ENCODE assay signal across 23 mouse cellular contexts in the genomic region with DNA sequence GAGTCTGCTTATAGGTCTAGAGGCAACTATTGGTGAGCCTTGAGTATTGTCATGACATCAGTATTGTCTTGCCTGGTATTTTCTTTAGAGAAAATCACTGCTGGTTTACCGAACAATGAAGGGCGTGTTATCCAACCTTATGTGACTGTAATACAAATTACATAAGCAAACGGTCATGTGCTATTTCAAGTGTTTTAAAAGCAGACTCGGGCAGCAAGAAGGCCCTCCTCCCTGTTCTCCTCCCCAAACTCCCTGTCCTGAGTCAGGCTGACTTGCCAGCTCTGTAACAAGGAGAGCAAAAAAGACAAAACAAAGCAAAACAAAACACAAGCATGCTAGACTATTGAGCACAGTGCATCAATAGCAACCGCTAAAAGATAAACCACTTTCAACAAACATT. TPM values are rescaled to one million over a fixed set of nuclear protein-coding genes. Genes with fewer than 3 reads are reported as not detected.
DNase-seq lines count a peak whose midpoint lies in the region; ATAC-seq and TF ChIP-seq lines count a peak whose summit lies in the region.
"Had no signal": no experiment of that assay in that cellular context is flagged by ENCODE, and none has a peak within 500 bp of the region (broad histone marks: within the 10 kb centered on the region; RNA-seq: fewer than 3 reads in every experiment).

No protein-coding gene starts in this region.

- peaks cover 28% of the 10 kb centered on the region for H3K36me3 ChIP-seq in heart, embryonic 13.5 days
- peaks cover 25% of the 10 kb centered on the region for H3K36me3 ChIP-seq in heart, embryonic 12.5 days
- H3K36me3 ChIP-seq in stomach, embryonic 15.5 days: peaks cover 23% of the 10 kb centered on the region

- peaks cover 38% of the 10 kb centered on the region for H3K4me1 ChIP-seq in heart, embryonic 13.5 days
- peaks cover 15% of the 10 kb centered on the region for H3K4me1 ChIP-seq in heart, embryonic 12.5 days (replicated peaks)
- peaks cover 9% of the 10 kb centered on the region; the same call in 1 of the 2 replicates for H3K4me1 ChIP-seq in lung, adult 2 months (ENCODE audit: control insufficient read depth, insufficient read depth, low read length)
- H3K4me1 ChIP-seq in stomach, embryonic 15.5 days: peaks cover 10% of the 10 kb centered on the region

- H3K27me3 ChIP-seq in heart, embryonic 13.5 days (replicated peaks): no peaks in the 10 kb centered on the region
- no peaks in the 10 kb centered on the region for H3K27me3 ChIP-seq in heart, embryonic 12.5 days (replicated peaks)
- H3K27me3 ChIP-seq in stomach, embryonic 15.5 days (replicated peaks): no peaks in the 10 kb centered on the region
- H3K27me3 ChIP-seq: limb, embryonic 12.5 days had no signal

- H3K9me3 ChIP-seq in heart, embryonic 13.5 days: peaks cover 15% of the 10 kb centered on the region
- peaks cover 11% of the 10 kb centered on the region for H3K9me3 ChIP-seq in heart, embryonic 12.5 days (replicated peaks)
- 0 out of 2 replicates have a peak, but pooled peaks cover 5% of the 10 kb centered on the region for H3K9me3 ChIP-seq in stomach, embryonic 15.5 days

- TF ChIP-seq CTCF in lung, adult 2 months (IDR thresholded peaks at IDR 0.05; ENCODE audit: insufficient read depth, low read length): no peak

- H3K9ac ChIP-seq in heart, embryonic 13.5 days: no peak overlapping the region
- no peak overlapping the region for H3K9ac ChIP-seq in heart, embryonic 12.5 days
- no peak overlapping the region for H3K9ac ChIP-seq in stomach, embryonic 15.5 days
- H3K9ac ChIP-seq: limb, embryonic 12.5 days; liver, embryonic 14.5 days had no signal

- H3K4me2 ChIP-seq in heart, embryonic 13.5 days: no peak overlapping the region
- H3K4me2 ChIP-seq in heart, embryonic 12.5 days: no peak overlapping the region
- no peak overlapping the region for H3K4me2 ChIP-seq in stomach, embryonic 15.5 days
- H3K4me2 ChIP-seq: limb, embryonic 12.5 days had no signal

- H3K27ac ChIP-seq in heart, embryonic 13.5 days (replicated peaks): peak overlapping the region; percentile 47; the same call in 1 of the 2 replicates
- no peak overlapping the region for H3K27ac ChIP-seq in heart, embryonic 12.5 days (ENCODE audit: poor library complexity, severe bottlenecking)
- peak overlapping the region; percentile 41; the same call in 1 of the 2 replicates for H3K27ac ChIP-seq in stomach, embryonic 15.5 days
- H3K27ac ChIP-seq: gastrocnemius, adult 2 months; limb, embryonic 12.5 days; liver, embryonic 14.5 days; midbrain, embryonic 10.5 days had no signal

- H3K4me3 ChIP-seq in heart, embryonic 13.5 days: no peak overlapping the region
- no peak overlapping the region for H3K4me3 ChIP-seq in heart, embryonic 12.5 days
- H3K4me3 ChIP-seq in lung, adult 2 months (replicated peaks; ENCODE audit: extremely low read depth, low read depth, low read length): no peak overlapping the region
- H3K4me3 ChIP-seq in stomach, embryonic 15.5 days (replicated peaks): no peak overlapping the region
- H3K4me3 ChIP-seq: gastrocnemius, adult 2 months; limb, embryonic 12.5 days; midbrain, embryonic 10.5 days had no signal

- TF ChIP-seq POLR2A in lung, adult 2 months (IDR thresholded peaks at IDR 0.05; ENCODE audit: borderline replicate concordance, extremely low read depth, low read depth, low read length): no peak

- no peak for ATAC-seq in heart, embryonic 13.5 days (ENCODE audit: extremely low read depth, insufficient number of reproducible peaks, low FRiP score, low TSS enrichment)
- no peak for ATAC-seq in heart, embryonic 12.5 days (ENCODE audit: insufficient number of reproducible peaks, low FRiP score)
- ATAC-seq in stomach, embryonic 15.5 days (ENCODE audit: insufficient read depth, low FRiP score, low read depth): no peak
- ATAC-seq: forebrain, embryonic 16.5 days had no signal

- DNase-seq in lung, adult 2 months: peak; percentile 14
- no peak for DNase-seq in lung, postnatal 10 days
- peak; percentile 9 for DNase-seq in brain, adult 2 months (ENCODE audit: low read depth, low spot score)
- DNase-seq in layer of hippocampus, adult 11-12 months (ENCODE audit: low spot score): no peak
- DNase-seq in adrenal gland, adult 18-20 months (ENCODE audit: low spot score in 2 of 2): no peak
- DNase-seq: adrenal gland, postnatal 14 days; cerebellum, adult 9-11 months; embryo, embryonic 11 days; gastrocnemius, adult 2 months; heart, postnatal 14 days; kidney, adult 8-10 months; spleen, adult 18-20 months had no signal

- whole genome bisulfite sequencing in heart, embryonic 13.5 days: 78% methylated on average over 5 of the region's 5 CpGs
- 80% methylated on average over 5 of the region's 5 CpGs for WGBS in heart, embryonic 12.5 days
- WGBS in lung, adult 2 months: 30% methylated on average over 5 of the region's 5 CpGs
- WGBS in stomach, embryonic 15.5 days: 69% methylated on average over 5 of the region's 5 CpGs

RNA-seq across cellular contexts. Expression of a gene that starts 1.3 kb away (rescaled TPM):
- 38.6 and 40.8 TPM in 2 replicates for polyA plus RNA-seq in heart, embryonic 13.5 days (2015; fragmentation: Nextera tagmentation; extraction: Ambion mirVana)
- 41.8 and 42.2 TPM in 2 replicates for polyA plus RNA-seq in heart, embryonic 12.5 days (2016; fragmentation: Nextera tagmentation; extraction: Ambion mirVana)
- polyA plus RNA-seq in lung, adult 2 months (2012; rRNA removed): 6.3 and 8.2 TPM in 2 replicates
- 60.8 TPM in 2 replicates for polyA plus RNA-seq in stomach, embryonic 15.5 days (2015; fragmentation: Nextera tagmentation; extraction: Ambion mirVana)
- 10 to 100 TPM; 18.0 to 21.4 TPM for total RNA-seq in adrenal gland, adult 18-20 months (2021)

RNA-seq across cellular contexts. Expression of a gene that starts 1.8 kb away (rescaled TPM):
- polyA plus RNA-seq in heart, embryonic 13.5 days (2015; fragmentation: Nextera tagmentation; extraction: Ambion mirVana): 7.0 and 7.3 TPM in 2 replicates
- polyA plus RNA-seq in heart, embryonic 12.5 days (2016; fragmentation: Nextera tagmentation; extraction: Ambion mirVana): 7.3 and 8.5 TPM in 2 replicates
- polyA plus RNA-seq in lung, adult 2 months (2012; rRNA removed): 2.0 and 2.5 TPM in 2 replicates
- 12.1 and 12.5 TPM in 2 replicates for polyA plus RNA-seq in stomach, embryonic 15.5 days (2015; fragmentation: Nextera tagmentation; extraction: Ambion mirVana)
- total RNA-seq in adrenal gland, adult 18-20 months (2021): 1 to 10 TPM; 4.3 to 5.0 TPM

RNA-seq across cellular contexts. Expression of a gene that starts 56.3 kb away (rescaled TPM):
- not detected in 2 replicates for polyA plus RNA-seq in heart, embryonic 13.5 days (2015; fragmentation: Nextera tagmentation; extraction: Ambion mirVana)
- not detected in 2 replicates for polyA plus RNA-seq in heart, embryonic 12.5 days (2016; fragmentation: Nextera tagmentation; extraction: Ambion mirVana)
- not detected in 2 replicates for polyA plus RNA-seq in lung, adult 2 months (2012; rRNA removed)
- not detected in 2 replicates for polyA plus RNA-seq in stomach, embryonic 15.5 days (2015; fragmentation: Nextera tagmentation; extraction: Ambion mirVana)
- total RNA-seq in adrenal gland, adult 18-20 months (2021): not detected
- total RNA-seq: adrenal gland, postnatal 14 days; ES-E14; gastrocnemius, adult 2 months; heart, adult 18-20 months; heart, postnatal 14 days; left cerebral cortex, adult 18-20 months had no signal
- polyA plus RNA-seq: forebrain, embryonic 16.5 days; large intestine, adult 2 months; limb, embryonic 12.5 days; liver, embryonic 14.5 days; midbrain, embryonic 10.5 days had no signal

Comparison
In these comparisons a context has a peak if more than half of its experiments do, and no peak if none do; other contexts are left out.
1. DNase-seq: peak in lung, adult 2 months (single experiment) and brain, adult 2 months (single experiment); none in lung, postnatal 10 days (single experiment), layer of hippocampus, adult 11-12 months (single experiment) and adrenal gland, adult 18-20 months (0 of 2).